In the genomic region with DNA sequence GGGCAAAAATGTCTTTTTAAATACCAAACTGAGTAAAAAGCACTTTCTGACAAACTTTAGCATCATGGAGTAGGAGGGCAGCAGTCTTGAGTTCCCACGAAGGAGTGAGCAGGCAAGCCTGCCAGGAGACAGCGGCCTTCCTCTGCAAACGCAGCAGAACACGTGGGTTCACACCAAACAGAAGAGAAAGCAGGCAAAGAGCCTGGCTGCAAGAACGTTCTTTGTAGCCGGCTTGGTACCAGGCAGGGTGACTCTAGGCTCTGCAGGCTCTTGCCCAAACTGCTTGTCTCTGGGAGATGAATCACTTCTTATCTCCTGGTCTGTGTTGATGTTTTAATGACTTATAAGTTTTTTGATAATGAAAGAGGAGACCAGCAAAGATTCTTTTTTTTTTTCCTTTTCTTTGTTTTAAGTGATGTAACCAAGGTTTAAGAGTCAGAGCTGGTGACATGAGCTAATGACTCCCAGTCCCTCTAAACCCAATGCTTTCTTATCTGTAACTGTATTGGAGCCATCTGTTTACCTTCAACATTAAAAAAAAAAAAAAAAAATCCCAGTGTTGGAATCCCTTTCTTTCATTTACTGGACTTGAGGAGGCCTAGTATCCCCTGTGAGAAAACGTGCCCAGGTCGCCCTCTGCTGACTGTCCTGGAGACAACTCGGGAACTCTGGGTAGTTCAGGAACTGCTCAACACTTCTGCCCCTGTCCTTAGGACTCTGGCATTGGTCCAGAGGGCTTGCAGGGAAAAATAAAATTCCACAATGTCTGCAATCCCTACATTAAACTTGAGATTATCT, we compare ENCODE assay signal across 9 mouse cellular contexts. TPM values are rescaled to one million over a fixed set of nuclear protein-coding genes. Genes with fewer than 3 reads are reported as not detected.
DNase-seq lines count a peak whose midpoint lies in the region; ATAC-seq and TF ChIP-seq lines count a peak whose summit lies in the region.
"Had no signal": no experiment of that assay in that cellular context is flagged by ENCODE, and none has a peak within 500 bp of the region (broad histone marks: within the 10 kb centered on the region; RNA-seq: fewer than 3 reads in every experiment).

No protein-coding gene starts in this region.

- 0 out of 2 replicates have a peak, but pooled peaks have one; percentile 40 for ATAC-seq in common myeloid progenitor, adult 5-6 weeks (replicated peaks; ENCODE audit: low read depth, poor library complexity, severe bottlenecking)
- peak; percentile 87 for ATAC-seq in hindbrain, embryonic 16.5 days

- H3K4me1 ChIP-seq in hindbrain, embryonic 16.5 days (ENCODE audit: control insufficient read depth, insufficient read depth, low read depth, low read length), result no peaks in the 10 kb centered on the region

- no peaks in the 10 kb centered on the region for H3K36me3 ChIP-seq in hindbrain, embryonic 16.5 days (ENCODE audit: control insufficient read depth, insufficient read depth, low read length)

- H3K4me3 ChIP-seq in gastrocnemius, adult 2 months, result no peak overlapping the region
- H3K4me3 ChIP-seq in hindbrain, embryonic 16.5 days (ENCODE audit: low read length), result no peak overlapping the region
- H3K4me3 ChIP-seq: megakaryocyte, embryonic 14.5 days had no signal

- H3K9ac ChIP-seq in hindbrain, embryonic 16.5 days (ENCODE audit: low read depth, low read length), result no peak overlapping the region

- no peaks in the 10 kb centered on the region for H3K9me3 ChIP-seq in hindbrain, embryonic 16.5 days (ENCODE audit: control insufficient read depth, low read length)

- H3K27me3 ChIP-seq in hindbrain, embryonic 16.5 days (replicated peaks; ENCODE audit: control insufficient read depth, insufficient read depth, low read length), result no peaks in the 10 kb centered on the region

- intact Hi-C loops in gastrocnemius, adult 2 months (cut with DNase I), result no loop called here

- peak; percentile 87 for DNase-seq in adipocyte (ENCODE audit: low spot score)
- peak; percentile 72 for DNase-seq in gastrocnemius, adult 2 months
- peak; percentile 60 to 66 for DNase-seq in layer of hippocampus, postnatal 36 days
- DNase-seq in lung, postnatal 14 days, result peak; percentile 70
- peak; percentile 83 to 87 for DNase-seq in right cerebral cortex, postnatal 10 days (ENCODE audit: low spot score in 2 of 2)
- no peak for DNase-seq in natural killer cell, adult 2 months (ENCODE audit: low spot score in 2 of 2)

- peak; percentile 70 for TF ChIP-seq CTCF in gastrocnemius, adult 2 months (IDR thresholded peaks at IDR 0.05)

- no peak overlapping the region for H3K4me2 ChIP-seq in hindbrain, embryonic 16.5 days (ENCODE audit: low read length)

- no peak overlapping the region for H3K27ac ChIP-seq in gastrocnemius, adult 2 months
- H3K27ac ChIP-seq in hindbrain, embryonic 16.5 days (ENCODE audit: low read depth, low read length), result no peak overlapping the region

- WGBS in hindbrain, embryonic 16.5 days, result 11% methylated on average over 9 of the region's 9 CpGs

RNA-seq across cellular contexts. Expression of gene Reg4, which starts 2.0 kb away (rescaled TPM):
- not detected in 2 replicates for total RNA-seq in common myeloid progenitor, adult 5-6 weeks (2017)
- total RNA-seq in gastrocnemius, adult 2 months (2021), result not detected
- polyA plus RNA-seq in hindbrain, embryonic 16.5 days (2015; fragmentation: Nextera tagmentation; extraction: Ambion mirVana), result not detected in 2 replicates
- not detected for total RNA-seq in layer of hippocampus, postnatal 36 days (2021)

RNA-seq across cellular contexts. Expression of gene Hmgcs2, which starts 56.3 kb away (rescaled TPM):
- 0.05 and 0.58 TPM in 2 replicates for total RNA-seq in common myeloid progenitor, adult 5-6 weeks (2017)
- under 1 TPM; 0.56 to 0.71 TPM for total RNA-seq in gastrocnemius, adult 2 months (2021)
- polyA plus RNA-seq in hindbrain, embryonic 16.5 days (2015; fragmentation: Nextera tagmentation; extraction: Ambion mirVana), result 24.8 and 29.7 TPM in 2 replicates
- 1 to 10 TPM; 8.9 to 9.9 TPM for total RNA-seq in layer of hippocampus, postnatal 36 days (2021)

Comparison
In these comparisons a context has a peak if more than half of its experiments do, and no peak if none do; other contexts are left out.
1. DNase-seq: peak in adipocyte (single experiment), gastrocnemius, adult 2 months (single experiment), layer of hippocampus, postnatal 36 days (2 of 2), lung, postnatal 14 days (single experiment) and right cerebral cortex, postnatal 10 days (2 of 2); none in natural killer cell, adult 2 months (0 of 2).